Mouse (Mus musculus) heart, adult 11 months (tissue): ENCODE results near the gene Rbms2.
"Not testable (repeated sequence)": the region's sequence is repeated elsewhere in the genome, so short reads cannot be mapped to it uniquely, and the experiment has no call there.

ENCODE experiments used
- DNase-seq: peaks from one replicate; pipeline ENCODE4 v3.0.0; 2022

Gene Rbms2

DNA sequence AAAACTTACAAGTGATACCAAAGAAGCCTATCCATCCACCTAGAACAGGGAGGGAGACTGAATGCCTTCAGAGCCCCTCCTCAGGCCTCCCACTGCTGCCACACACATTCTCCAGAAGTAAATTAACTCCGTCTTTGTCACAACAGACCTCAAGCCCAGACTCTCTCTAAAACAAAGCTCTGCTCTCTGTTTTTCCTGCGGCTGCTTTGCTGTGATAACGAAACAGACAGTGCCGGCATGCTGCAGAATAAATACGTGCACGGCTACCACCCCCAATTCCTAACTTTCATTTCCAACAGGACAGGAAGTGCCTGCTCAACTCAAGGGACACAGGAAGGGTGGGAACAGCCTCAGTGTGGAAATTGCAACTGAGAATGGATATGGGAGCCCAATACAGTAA, at the start of gene Rbms2:
TSS of gene Rbms2 (minus strand) at position 309 of the 400 bp plus-strand sequence.
- DNase-seq, result peak; percentile 98

DNA sequence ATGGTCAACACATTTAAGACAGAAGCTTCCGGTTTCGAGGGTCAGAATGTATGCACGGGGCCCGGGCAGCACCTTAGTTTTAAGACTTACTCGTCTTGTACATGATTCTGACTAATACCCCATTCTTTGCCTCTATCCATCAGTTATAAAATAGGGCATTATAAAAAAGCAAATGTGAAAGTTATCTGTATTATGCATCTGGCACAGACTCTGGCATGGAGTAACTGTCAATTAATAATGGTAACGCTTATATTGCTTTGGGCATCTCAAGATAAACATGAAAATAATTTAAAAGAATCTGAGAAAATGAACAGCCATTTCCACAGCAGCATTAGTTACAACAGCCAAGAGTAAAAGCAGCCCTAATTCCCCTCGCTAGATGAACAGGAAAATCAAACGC, 47.9 kb upstream of the Rbms2 start:
- DNase-seq, result no peak

DNA sequence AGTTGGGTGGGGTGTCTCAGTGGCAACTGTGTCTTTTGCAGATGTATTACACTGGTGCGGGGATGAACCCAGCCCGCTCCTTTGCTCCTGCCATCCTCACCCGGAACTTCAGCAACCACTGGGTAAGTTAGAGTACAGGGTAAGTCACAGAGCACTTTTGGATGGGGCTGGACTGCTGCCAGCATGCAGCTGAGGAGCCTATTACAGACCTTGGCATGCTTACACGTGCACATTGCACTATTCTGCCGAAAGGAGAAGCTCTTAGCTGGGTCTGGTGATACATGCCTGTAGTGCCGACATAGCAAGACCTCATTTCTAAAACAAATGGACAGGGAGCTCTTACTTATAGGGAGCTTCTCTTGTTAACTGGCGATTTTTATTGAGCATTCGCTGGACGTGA, 47.5 kb upstream of the Rbms2 start:
- DNase-seq, result no peak

DNA sequence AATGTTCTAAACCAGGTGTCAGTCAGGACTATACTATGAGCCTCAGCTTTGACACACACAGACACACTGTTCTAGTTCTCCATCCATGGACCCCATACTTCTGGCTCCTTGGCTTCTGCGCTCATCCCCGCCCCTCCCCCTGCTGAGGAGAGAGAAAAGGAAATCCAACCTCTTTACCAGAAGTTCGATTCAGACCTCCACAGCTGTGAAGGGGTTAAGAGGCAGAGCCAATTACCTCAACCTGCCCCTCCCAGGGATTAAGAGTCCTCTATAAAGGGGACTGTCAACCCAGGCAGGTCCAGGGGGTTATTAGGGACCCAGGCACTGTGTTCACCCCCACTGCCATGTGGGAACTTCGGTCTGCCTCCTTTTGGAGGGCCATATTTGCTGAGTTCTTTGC, 45.4 kb upstream of the Rbms2 start, which contains the start of gene Mip:
TSS of gene Mip (plus strand) at position 301 of the 400 bp plus-strand sequence.
- no peak for DNase-seq

DNA sequence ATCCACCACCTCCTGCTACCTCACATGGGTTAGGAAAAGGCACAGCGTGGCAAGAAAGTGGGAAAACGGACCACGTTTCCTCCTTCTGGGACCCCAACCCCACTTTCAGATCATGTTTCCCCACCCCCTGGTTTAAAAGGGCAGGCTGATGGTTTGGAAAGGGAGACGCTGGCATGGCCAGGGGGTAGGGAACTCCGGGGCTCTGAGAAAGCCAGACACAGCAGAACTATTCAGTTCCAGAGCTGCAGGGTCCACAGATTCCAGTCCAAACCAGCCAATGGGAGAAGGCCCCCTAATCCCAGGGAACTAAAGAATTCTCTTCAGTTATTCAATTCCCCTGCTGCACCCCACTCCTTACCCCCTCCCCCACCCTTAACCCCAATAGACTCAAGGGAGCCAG, 45.0 kb upstream of the Rbms2 start:
- peak; percentile 81 for DNase-seq

DNA sequence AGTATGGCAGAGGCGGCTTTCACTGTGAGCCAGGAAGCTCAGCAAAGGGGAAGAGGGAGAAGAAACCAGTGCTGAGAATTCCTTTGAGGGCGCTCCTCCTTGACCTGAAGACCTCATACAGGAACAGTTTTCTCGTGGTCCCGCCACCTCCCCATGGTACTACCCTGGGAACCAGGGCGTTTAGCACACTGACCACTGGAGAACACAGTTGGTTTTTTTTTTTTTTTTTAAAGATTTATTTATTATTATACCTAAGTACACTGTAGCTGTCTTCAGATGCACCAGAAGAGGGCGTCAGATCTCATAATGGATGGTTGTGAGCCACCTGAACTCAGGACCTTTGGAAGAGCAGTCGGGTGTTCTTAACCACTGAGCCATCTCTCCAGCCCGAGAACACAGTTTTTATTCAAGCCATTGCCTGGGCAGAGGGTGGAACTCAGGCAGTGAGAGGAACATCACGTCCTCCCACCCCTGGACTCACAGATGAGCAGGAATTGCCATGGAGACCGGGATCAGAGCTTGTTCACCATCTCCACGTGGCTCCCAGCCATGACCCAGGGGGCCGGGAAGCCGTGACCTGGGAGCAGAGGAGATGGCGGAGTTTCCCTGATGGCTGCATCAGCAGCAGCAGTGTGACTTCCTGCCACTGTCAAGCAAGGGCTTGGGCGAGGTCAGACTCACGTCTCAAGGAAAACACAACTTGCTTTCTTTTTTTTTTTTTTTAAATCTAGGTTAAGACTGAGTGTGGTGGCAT, 41.6 kb upstream of the Rbms2 start:
- peak; percentile 92 for DNase-seq

DNA sequence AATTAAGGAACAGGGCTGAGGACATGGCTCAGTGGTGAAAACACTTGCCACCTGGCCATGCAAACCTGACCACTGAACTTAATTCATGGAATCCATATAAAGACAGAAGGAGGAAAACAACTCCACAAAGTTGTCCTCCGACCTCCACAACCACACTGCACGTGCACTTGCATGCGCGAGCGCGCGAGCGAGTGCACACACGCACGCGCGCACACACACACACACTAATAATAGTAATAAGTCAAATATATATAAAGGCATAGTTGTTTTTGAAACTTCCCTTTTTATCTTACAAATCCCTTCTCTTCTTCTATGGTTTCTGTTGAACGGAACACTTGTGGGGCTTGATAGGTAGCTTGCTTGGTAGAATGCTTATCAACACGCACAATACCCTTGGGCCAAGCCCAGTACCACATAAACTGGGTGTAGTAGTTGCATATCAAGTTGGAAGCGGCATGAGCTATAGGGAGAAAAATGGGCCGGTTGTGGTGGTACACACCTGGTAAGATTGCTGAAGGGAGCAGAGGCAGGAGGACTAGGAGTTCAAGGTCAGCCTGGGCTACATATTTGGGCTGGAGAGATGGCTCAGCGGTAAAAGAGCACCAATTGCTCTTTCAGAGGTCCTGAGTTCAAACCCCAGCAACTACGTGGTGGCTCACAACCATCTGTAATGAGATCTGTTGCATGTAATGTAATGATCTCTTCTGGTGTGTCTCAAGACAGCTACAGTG, 38.5 kb upstream of the Rbms2 start:
- DNase-seq, result no peak

DNA sequence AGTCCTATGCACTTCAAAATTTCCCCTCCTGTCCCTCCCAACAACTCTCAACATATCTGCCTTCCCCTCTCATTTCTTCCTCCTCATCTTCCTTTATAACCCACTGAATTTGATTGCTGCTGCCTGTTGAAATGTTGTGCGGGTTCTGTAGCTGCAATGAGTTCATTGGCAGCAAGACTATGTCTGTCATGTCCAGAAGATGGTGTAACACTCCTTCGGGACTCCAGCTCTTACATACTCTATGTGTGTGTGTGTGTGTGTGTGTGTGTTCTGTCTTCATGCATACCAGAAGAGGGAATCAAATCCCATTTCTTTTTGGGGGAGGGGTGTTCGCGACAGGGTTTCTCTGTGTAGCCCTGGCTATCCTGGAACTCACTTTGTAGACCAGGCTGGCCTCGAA, 34.9 kb upstream of the Rbms2 start:
- DNase-seq, result no peak

DNA sequence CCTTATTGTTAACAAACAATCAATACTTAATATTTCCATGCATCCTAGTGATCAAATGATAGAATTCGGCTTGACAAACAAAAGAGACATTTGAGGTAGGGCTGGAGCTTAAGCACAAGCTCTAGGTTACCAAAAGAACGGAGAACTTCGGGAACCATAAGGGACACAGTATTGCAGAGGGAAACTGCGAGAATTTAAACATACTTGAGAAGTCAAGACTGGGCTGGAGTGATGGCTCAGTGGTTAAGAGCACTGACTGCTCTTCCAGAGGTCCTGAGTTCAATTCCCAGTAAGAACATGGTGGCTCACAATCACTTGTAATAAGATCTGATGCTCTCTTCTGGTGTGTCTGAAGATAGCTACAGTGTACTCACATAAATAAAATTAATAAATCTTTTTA, 34.0 kb upstream of the Rbms2 start:
- not testable (repeated sequence) for DNase-seq

DNA sequence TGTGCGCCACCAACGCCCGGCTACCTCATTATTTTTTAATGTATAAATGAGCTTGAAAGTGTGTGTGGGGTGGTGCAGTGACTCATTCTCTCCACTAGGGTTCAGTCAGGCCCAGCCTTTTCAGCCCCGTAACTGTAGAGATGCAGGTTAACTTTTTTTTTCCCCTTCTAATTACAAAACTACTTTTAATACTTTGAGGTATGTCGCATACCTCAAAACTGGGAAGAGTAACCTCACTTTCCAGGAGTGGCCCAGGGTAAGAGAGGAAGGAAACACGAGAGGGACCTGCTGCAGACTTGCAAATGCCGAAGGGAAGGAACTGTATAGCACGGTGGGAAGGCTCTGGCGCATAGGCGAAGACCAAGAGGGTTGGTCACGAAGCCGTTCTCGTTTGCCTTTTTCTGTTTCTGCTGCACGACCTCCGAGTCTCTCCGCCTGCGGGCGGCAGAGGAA, 32.8 kb upstream of the Rbms2 start:
- DNase-seq, result peak; percentile 91

DNA sequence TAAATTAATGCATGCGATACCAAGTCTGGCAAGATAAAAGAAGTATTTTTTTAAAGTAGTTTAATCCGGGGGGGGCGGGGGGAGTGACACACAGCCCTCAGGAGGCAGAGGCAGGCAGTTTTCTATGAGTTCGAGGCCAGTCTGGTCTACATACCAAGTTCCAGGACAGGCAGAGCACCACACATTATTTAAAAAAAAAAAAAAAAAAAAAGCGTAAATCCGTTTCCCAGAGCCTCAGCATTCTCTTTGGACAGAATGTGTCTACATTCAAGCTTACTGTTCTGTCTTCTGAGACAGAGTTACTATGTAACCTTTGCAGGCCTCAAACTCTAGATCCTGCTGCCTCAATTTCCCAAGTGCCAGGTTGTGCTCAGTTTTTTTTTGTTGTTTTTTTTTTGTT, 32.1 kb upstream of the Rbms2 start:
- DNase-seq, result no peak

DNA sequence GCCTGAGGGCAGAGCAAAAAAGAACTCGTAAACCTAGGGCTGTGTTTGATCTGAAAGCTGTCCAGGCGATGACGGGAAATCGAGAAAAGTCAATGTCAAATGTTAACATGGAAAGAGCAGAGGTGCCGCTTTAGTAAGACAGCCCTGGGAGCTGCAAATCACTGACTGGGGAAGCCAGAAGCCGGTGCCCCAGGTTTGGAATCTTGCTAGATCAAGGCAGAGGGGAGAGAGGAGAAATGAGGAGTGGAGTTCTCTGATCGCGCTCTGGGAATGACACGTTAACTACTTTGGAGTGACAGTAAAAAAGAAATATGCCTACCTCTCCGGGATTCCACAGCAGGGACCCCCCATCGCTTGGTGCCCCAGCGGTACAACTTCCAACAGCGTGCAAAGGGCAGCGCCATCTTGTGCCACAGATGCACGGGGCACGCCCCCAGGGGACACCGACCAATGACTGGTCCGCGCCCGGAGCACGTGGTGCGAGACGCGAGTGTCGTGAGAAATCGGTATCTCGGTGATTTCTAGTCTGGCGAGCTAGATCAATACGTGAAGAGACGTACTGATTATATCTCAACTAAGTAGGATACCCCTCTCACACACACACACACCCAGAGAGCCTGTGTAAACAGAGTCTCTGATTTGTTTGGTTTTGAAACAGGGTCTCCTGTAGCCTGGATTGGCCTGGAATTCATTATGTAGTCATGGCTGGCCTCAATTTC, 31.5 kb upstream of the Rbms2 start, which contains the start of gene Spryd4:
TSS of gene Spryd4 (minus strand) at position 418 of the 719 bp plus-strand sequence.
- DNase-seq, result peak; percentile 99

DNA sequence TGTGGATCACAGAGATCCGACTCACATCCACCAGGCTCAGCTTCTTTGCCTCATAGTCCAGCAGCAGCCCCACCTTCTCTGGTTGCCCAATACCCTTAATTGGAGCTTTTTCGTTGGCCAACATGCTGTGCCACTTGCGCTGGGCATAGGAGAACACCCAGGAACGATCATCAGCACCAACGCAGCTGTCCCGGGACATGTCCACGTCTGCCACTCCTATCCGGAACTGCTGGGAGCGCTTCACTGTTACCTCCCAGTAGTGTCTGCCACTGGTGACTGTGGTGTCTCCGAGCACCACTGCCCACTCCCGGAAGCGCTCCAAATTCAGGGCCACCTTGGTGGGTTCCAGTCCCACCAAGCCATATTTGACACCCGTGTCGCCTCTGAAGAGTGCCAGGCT, 30.9 kb upstream of the Rbms2 start:
- DNase-seq, result no peak

DNA sequence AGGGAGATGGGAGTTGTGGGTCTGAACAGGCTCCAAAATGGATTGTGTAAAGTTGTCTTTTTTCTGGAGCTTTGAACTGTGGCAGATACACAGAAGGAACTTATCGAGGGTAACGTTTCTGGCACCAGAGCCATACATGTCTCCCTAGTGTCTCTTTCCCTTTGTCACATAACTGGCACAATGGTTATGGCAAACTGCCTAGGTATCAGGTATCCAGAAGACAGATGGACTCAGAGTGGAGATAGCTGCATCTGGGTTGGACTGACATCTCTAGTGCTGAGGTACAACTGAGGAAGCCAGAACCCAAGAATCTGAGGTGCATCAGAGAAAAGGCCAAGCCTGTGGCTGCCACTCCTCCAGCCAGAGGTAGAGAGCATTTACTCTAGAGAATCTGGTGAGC, 30.0 kb upstream of the Rbms2 start:
- DNase-seq, result no peak

DNA sequence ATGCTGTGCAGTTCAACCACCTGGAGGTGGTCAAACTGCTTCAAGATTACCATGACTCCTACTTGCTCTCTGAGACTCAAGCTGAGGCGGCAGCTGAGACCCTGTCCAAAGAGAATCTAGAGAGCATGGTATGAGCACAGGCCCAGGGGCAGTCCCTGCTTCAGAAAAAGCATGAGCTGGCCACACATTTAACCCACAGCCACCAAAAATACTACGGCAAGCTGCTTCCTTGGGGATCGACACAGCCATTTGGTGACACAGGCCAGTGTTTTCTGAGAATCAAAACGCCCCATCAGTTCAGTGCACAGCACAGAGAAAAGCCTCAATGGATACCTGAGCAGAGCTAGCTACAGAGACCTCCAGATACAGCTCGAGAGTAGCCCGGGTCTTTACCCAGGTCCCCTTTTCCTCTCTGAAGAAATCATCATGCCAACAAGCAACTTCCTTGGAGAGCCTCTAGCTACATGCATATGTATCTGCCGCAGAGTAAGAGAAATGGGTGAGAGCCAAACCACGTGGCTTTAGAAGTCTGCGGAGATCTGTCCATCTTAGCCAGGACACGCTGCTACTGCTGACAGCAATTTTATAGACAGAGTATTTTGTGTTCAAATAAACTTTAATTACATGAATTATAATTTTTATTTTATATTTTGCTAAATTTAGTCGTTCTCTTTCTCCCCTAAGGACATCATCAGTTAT, 29.4 kb upstream of the Rbms2 start:
- no peak for DNase-seq

DNA sequence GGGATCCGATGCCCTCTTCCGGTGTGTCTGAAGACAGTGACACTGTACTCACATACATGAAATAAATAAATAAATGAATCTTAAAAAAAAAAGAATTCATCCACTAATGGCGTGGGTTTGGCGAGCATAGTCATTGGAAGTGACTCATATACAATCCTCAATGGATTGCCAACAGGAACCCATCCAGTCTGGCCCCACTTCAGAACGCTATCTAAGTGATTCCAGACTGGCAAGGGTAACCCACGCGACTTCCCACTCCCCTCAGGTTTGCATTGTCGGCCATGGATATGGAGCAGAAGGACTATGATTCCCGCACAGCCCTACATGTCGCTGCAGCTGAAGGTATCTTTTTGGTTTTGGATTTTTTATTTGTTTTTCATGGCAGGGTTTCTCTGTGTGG, 28.2 kb upstream of the Rbms2 start:
- DNase-seq, result no peak

DNA sequence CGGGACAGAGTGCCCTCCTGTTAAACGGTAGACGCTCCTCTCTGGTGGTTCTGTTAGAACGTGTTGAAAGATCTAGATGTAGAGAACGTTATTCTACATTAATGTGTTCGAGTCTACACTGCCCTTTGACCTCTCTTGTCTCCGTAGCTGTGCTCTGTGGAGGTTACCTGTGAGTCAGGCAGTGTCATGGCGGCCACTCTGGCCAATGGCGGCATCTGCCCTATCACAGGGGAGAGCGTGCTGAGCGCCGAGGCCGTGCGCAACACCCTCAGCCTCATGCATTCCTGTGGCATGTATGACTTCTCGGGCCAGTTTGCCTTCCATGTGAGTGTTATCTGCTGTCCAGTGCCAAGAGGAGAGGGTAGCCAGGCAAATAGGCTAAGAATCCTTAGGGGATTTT, 24.8 kb upstream of the Rbms2 start:
- DNase-seq, result no peak

DNA sequence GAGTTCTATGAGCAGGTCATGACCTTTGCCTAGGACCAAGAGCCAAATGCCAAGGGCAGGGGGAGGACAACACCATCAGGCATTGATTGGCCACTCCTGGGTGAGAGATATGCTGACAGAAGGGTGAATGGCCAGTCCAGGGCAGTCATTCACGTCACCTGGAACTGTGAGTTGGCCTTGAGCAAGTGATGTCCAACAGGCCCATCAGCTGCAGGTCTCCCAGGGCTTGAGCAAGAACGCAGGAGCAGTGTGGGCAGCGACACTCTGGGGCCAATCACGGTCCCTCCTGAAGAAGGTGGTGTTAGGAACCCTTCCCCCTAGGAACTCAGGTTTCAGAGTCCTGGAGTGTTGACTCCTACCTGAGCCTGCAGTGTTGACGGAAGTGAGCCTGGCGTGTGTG, 21.8 kb upstream of the Rbms2 start:
- DNase-seq, result no peak

DNA sequence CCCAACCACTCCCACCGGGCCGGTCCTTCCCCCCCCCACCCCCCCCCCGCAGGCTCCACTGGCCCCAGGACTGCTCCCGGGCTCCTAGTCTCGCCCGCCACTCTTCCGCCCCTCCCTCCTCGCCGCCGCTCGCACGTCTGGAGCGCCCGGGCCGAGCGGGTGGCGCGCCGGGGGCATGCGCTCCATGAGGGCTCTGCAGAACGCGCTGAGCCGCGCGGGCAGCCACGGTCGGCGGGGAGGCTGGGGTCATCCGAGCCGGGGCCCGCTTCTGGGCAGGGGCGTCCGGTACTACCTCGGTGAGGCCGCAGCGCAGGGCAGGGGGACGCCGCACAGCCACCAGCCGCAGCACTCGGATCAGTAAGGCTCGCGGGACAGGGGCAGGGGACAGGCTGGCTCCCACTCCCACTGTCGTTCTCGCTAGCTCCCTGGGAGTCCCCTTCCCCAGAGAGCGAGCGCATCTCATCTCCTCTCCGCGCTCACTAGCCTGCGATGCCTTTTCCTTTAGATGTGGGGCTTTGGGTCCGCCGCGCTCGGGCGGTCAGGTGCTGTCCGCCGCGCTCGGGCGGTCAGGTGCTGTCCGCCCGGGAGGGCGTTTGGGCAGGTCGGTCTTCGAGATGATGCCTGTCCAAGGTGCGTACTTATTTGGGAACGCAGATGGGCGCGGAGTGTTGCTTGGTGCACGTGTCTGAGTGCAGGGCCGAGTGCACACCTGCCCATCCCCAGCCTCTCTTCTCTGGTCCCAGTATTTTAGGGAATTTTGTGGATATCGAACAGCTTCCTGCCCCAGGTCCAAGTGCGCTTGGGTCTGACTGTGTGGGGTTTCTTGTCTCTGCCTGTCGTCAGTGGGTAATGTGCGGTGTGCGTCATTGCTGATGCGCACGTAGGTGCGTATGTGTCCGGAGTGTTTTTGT, 14.7 kb upstream of the Rbms2 start:
- DNase-seq, result peak; percentile 90

DNA sequence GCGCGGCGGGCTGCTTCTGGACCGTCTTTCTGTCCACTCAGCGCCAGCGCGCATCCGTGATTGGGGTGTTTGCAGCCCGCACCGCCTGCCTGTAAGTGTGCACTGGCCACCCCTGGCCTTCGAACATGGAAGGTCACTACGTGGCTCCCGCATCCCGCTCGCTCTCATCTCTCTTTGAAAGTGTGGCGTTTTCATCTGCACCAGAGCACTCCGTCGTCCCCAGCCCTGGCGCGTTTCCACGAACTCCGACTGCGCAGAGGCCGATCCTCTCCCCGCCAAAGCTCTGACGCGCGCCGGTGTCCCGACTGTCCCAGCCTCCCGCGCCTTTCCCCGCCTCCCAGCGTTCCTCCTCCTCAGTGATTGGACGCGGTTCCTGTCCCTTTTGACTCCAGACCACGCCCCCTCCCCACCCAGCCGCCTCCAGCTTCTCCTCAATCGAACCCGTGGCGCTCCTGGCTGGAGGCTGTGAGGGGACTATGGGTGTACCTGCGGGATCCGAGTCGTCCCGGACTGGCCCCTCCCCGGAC, 14.0 kb upstream of the Rbms2 start, which contains the start of gene Gls2:
TSS of gene Gls2 (plus strand) at position 434 of the 527 bp plus-strand sequence.
- DNase-seq, result peak; percentile 100

DNA sequence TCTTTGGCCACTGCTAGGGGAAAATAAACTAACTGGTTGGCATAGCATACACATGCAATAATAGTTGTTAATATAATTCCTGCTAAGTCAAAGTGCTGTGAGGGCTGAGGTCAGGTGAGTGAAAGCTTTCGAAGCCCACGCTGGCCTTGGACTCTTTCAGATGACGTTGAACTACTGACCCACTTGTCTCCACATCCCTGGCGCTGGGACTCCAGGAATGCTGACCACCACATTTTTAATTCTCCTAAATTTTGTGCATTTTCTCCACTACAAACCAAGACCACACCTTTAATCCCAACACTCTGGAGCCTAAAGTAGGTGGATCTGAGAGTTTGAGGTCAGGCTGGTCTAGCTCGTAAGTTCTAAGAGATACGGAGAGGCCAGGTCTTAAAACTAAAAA, 13.0 kb upstream of the Rbms2 start:
- DNase-seq, result peak; percentile 82
